Mouse (Mus musculus): Measurements from ENCODE around the gene Kctd2. TPM values are rescaled to one million over a fixed set of nuclear protein-coding genes. Genes with fewer than 3 reads are reported as not detected.

Gene Kctd2
- polyA plus RNA-seq, 1 experiment = 45.9 TPM

- TF ChIP-seq POLR2A (IDR thresholded peaks at IDR 0.05; ENCODE audit: borderline replicate concordance, extremely low read depth, insufficient read depth, insufficient read length, poor library complexity, severe bottlenecking) (peak; percentile 65; the same call in 1 of the 2 replicates), CTCF (IDR thresholded peaks at IDR 0.05; ENCODE audit: borderline replicate concordance, extremely low read depth, insufficient read depth, insufficient read length) (no peak)
- DNase-seq (ENCODE audit: low read depth) = peak; percentile 95
These were observed 16.4 kb upstream of the Kctd2 start, which contains the start of gene Mrpl58 for GRCm38 (mm10) chr11:115403338-115404124. Gene Mrpl58, plus strand, starts transcription at chr11:115403752.

GRCm38 (mm10) chr11:115405723-115406122, 14.2 kb upstream of the Kctd2 start:
- TF ChIP-seq CTCF (IDR thresholded peaks at IDR 0.05; ENCODE audit: borderline replicate concordance, extremely low read depth, insufficient read depth, insufficient read length) (no peak), POLR2A (IDR thresholded peaks at IDR 0.05; ENCODE audit: borderline replicate concordance, extremely low read depth, insufficient read depth, insufficient read length, poor library complexity, severe bottlenecking) (no peak)

GRCm38 (mm10) chr11:115406858-115407401, 13.0 kb upstream of the Kctd2 start:
- TF ChIP-seq POLR2A (IDR thresholded peaks at IDR 0.05; ENCODE audit: borderline replicate concordance, extremely low read depth, insufficient read depth, insufficient read length, poor library complexity, severe bottlenecking) = no peak
- TF ChIP-seq CTCF (IDR thresholded peaks at IDR 0.05; ENCODE audit: borderline replicate concordance, extremely low read depth, insufficient read depth, insufficient read length) = no peak
- DNase-seq (ENCODE audit: low read depth) = no peak

More at GRCm38 (mm10) chr11:115405723-115406122, 14.2 kb upstream of the Kctd2 start:
- no peak for DNase-seq (ENCODE audit: low read depth)

- no peak for TF ChIP-seq POLR2A (IDR thresholded peaks at IDR 0.05; ENCODE audit: borderline replicate concordance, extremely low read depth, insufficient read depth, insufficient read length, poor library complexity, severe bottlenecking)
- no peak for DNase-seq (ENCODE audit: low read depth)
These were observed 11.5 kb upstream of the Kctd2 start for GRCm38 (mm10) chr11:115408266-115408920.

- TF ChIP-seq POLR2A (IDR thresholded peaks at IDR 0.05; ENCODE audit: borderline replicate concordance, extremely low read depth, insufficient read depth, insufficient read length, poor library complexity, severe bottlenecking) (no peak), CTCF (IDR thresholded peaks at IDR 0.05; ENCODE audit: borderline replicate concordance, extremely low read depth, insufficient read depth, insufficient read length) (no peak)
- DNase-seq (ENCODE audit: low read depth) = peak; percentile 90
These were observed 10.4 kb upstream of the Kctd2 start for GRCm38 (mm10) chr11:115409556-115409955.

GRCm38 (mm10) chr11:115420336-115421190, 635 bp downstream of the Kctd2 start:
- DNase-seq (ENCODE audit: low read depth) = peak; percentile 67
- no peak for TF ChIP-seq CTCF (IDR thresholded peaks at IDR 0.05; ENCODE audit: borderline replicate concordance, extremely low read depth, insufficient read depth, insufficient read length)
- TF ChIP-seq POLR2A (IDR thresholded peaks at IDR 0.05; ENCODE audit: borderline replicate concordance, extremely low read depth, insufficient read depth, insufficient read length, poor library complexity, severe bottlenecking) = no peak

- TF ChIP-seq CTCF (IDR thresholded peaks at IDR 0.05; ENCODE audit: borderline replicate concordance, extremely low read depth, insufficient read depth, insufficient read length) (no peak), POLR2A (IDR thresholded peaks at IDR 0.05; ENCODE audit: borderline replicate concordance, extremely low read depth, insufficient read depth, insufficient read length, poor library complexity, severe bottlenecking) (no peak)
- no peak for DNase-seq (ENCODE audit: low read depth)
These were observed 1.4 kb downstream of the Kctd2 start for GRCm38 (mm10) chr11:115421328-115421727.

- DNase-seq (ENCODE audit: low read depth) = no peak
- no peak for TF ChIP-seq CTCF (IDR thresholded peaks at IDR 0.05; ENCODE audit: borderline replicate concordance, extremely low read depth, insufficient read depth, insufficient read length)
- TF ChIP-seq POLR2A (IDR thresholded peaks at IDR 0.05; ENCODE audit: borderline replicate concordance, extremely low read depth, insufficient read depth, insufficient read length, poor library complexity, severe bottlenecking) = no peak
These were observed 2.0 kb downstream of the Kctd2 start for GRCm38 (mm10) chr11:115421972-115422371.

- TF ChIP-seq CTCF (IDR thresholded peaks at IDR 0.05; ENCODE audit: borderline replicate concordance, extremely low read depth, insufficient read depth, insufficient read length) = no peak
- no peak for TF ChIP-seq POLR2A (IDR thresholded peaks at IDR 0.05; ENCODE audit: borderline replicate concordance, extremely low read depth, insufficient read depth, insufficient read length, poor library complexity, severe bottlenecking)
- no peak for DNase-seq (ENCODE audit: low read depth)
These were observed 3.2 kb downstream of the Kctd2 start for GRCm38 (mm10) chr11:115423091-115423490.

- TF ChIP-seq CTCF (IDR thresholded peaks at IDR 0.05; ENCODE audit: borderline replicate concordance, extremely low read depth, insufficient read depth, insufficient read length) = no peak
- TF ChIP-seq POLR2A (IDR thresholded peaks at IDR 0.05; ENCODE audit: borderline replicate concordance, extremely low read depth, insufficient read depth, insufficient read length, poor library complexity, severe bottlenecking) = no peak
- DNase-seq (ENCODE audit: low read depth) = no peak
These were observed 4.7 kb downstream of the Kctd2 start for GRCm38 (mm10) chr11:115424666-115425065.

- no peak for DNase-seq (ENCODE audit: low read depth)
- TF ChIP-seq POLR2A (IDR thresholded peaks at IDR 0.05; ENCODE audit: borderline replicate concordance, extremely low read depth, insufficient read depth, insufficient read length, poor library complexity, severe bottlenecking) (no peak), CTCF (IDR thresholded peaks at IDR 0.05; ENCODE audit: borderline replicate concordance, extremely low read depth, insufficient read depth, insufficient read length) (no peak)
These were observed 5.7 kb downstream of the Kctd2 start for GRCm38 (mm10) chr11:115425671-115426070.
